In genomic region chr2:45158785-45159184, GRCm38 (mm10) we compare ENCODE assay signal across 23 mouse cellular contexts. TPM values are rescaled to one million over a fixed set of nuclear protein-coding genes. Genes with fewer than 3 reads are reported as not detected.
DNase-seq lines count a peak whose midpoint lies in the region; ATAC-seq and TF ChIP-seq lines count a peak whose summit lies in the region.
"Had no signal": no experiment of that assay in that cellular context is flagged by ENCODE, and none has a peak within 500 bp of the region (broad histone marks: within the 10 kb centered on the region; RNA-seq: fewer than 3 reads in every experiment).

No protein-coding gene starts in this region.

- H3K4me1 ChIP-seq in hindbrain, embryonic 12.5 days, result peaks cover 10% of the 10 kb centered on the region; the same call in 1 of the 2 replicates
- no peaks in the 10 kb centered on the region for H3K4me1 ChIP-seq in hindbrain, embryonic 11.5 days (replicated peaks; ENCODE audit: control insufficient read depth, insufficient read depth, low read length)
- no peaks in the 10 kb centered on the region for H3K4me1 ChIP-seq in forebrain, postnatal 0 days (ENCODE audit: insufficient read depth)
- peaks cover 15% of the 10 kb centered on the region for H3K4me1 ChIP-seq in midbrain, embryonic 12.5 days
- H3K4me1 ChIP-seq in neural tube, embryonic 14.5 days (ENCODE audit: control insufficient read depth, insufficient read depth, low read length), result no peaks in the 10 kb centered on the region
- H3K4me1 ChIP-seq in embryonic facial prominence, embryonic 10.5 days, result peaks cover 20% of the 10 kb centered on the region
- H3K4me1 ChIP-seq: intestine, embryonic 15.5 days; kidney, embryonic 15.5 days; liver, embryonic 12.5 days had no signal

- H3K4me3 ChIP-seq in hindbrain, embryonic 12.5 days, result no peak overlapping the region
- H3K4me3 ChIP-seq in hindbrain, embryonic 11.5 days (ENCODE audit: low read depth, low read length), result no peak overlapping the region
- peak overlapping the region; percentile 19; the same call in 1 of the 2 replicates for H3K4me3 ChIP-seq in forebrain, postnatal 0 days (ENCODE audit: low read depth, low read length)
- no peak overlapping the region for H3K4me3 ChIP-seq in midbrain, embryonic 12.5 days
- no peak overlapping the region for H3K4me3 ChIP-seq in neural tube, embryonic 14.5 days (ENCODE audit: low read depth, low read length)
- H3K4me3 ChIP-seq in embryonic facial prominence, embryonic 10.5 days, result no peak overlapping the region
- H3K4me3 ChIP-seq: intestine, embryonic 15.5 days; kidney, embryonic 15.5 days; limb, embryonic 12.5 days; liver, embryonic 12.5 days had no signal

- ATAC-seq in hindbrain, embryonic 12.5 days (ENCODE audit: low FRiP score), result no peak; the same call in 1 of the 2 replicates
- ATAC-seq in hindbrain, embryonic 11.5 days (ENCODE audit: low FRiP score), result no peak
- peak; percentile 34; the same call in 1 of the 2 replicates for ATAC-seq in forebrain, postnatal 0 days
- ATAC-seq in midbrain, embryonic 12.5 days (ENCODE audit: low FRiP score, low read depth), result peak; percentile 38; the same call in 1 of the 2 replicates
- ATAC-seq in neural tube, embryonic 14.5 days (ENCODE audit: low read depth), result no peak
- ATAC-seq: intestine, embryonic 15.5 days; liver, embryonic 12.5 days had no signal

- no peaks in the 10 kb centered on the region for H3K36me3 ChIP-seq in hindbrain, embryonic 12.5 days
- H3K36me3 ChIP-seq in hindbrain, embryonic 11.5 days (ENCODE audit: control insufficient read depth, insufficient read depth, low read length), result no peaks in the 10 kb centered on the region
- no peaks in the 10 kb centered on the region for H3K36me3 ChIP-seq in forebrain, postnatal 0 days (ENCODE audit: insufficient read depth)
- H3K36me3 ChIP-seq in midbrain, embryonic 12.5 days, result no peaks in the 10 kb centered on the region
- no peaks in the 10 kb centered on the region for H3K36me3 ChIP-seq in neural tube, embryonic 14.5 days (ENCODE audit: control insufficient read depth, insufficient read depth, low read length)
- H3K36me3 ChIP-seq in embryonic facial prominence, embryonic 10.5 days (replicated peaks), result no peaks in the 10 kb centered on the region
- H3K36me3 ChIP-seq: G1E; intestine, embryonic 15.5 days; kidney, embryonic 15.5 days; limb, embryonic 12.5 days; liver, embryonic 12.5 days had no signal

- DNase-seq in hindbrain, embryonic 11.5 days (ENCODE audit: low spot score), result no peak
- peak; percentile 15 for DNase-seq in forebrain, postnatal 0 days
- no peak for DNase-seq in ovary, adult 18-20 months (ENCODE audit: low spot score)
- DNase-seq in B cell, adult 2 months, result no peak
- DNase-seq in embryonic facial prominence, embryonic 10.5 days (ENCODE audit: low spot score), result no peak
- DNase-seq: adrenal gland, postnatal 36 days; cerebellum, adult 11-12 months; cerebellum, postnatal 14 days; gastrocnemius, postnatal 10 days; heart, adult 11 months; heart, postnatal 36 days; kidney, postnatal 4 days; lung, adult 2 months; right cerebral cortex, postnatal 14 days; thymus, adult 2 months had no signal

- H3K9ac ChIP-seq in hindbrain, embryonic 12.5 days, result 0 out of 2 replicates have a peak overlapping the region, but pooled peaks have one; percentile 3
- H3K9ac ChIP-seq in hindbrain, embryonic 11.5 days (ENCODE audit: low read depth, low read length), result no peak overlapping the region
- no peak overlapping the region for H3K9ac ChIP-seq in forebrain, postnatal 0 days
- no peak overlapping the region for H3K9ac ChIP-seq in midbrain, embryonic 12.5 days (replicated peaks)
- H3K9ac ChIP-seq in neural tube, embryonic 14.5 days (replicated peaks; ENCODE audit: low read depth, low read length), result no peak overlapping the region
- H3K9ac ChIP-seq: intestine, embryonic 15.5 days; kidney, embryonic 15.5 days; limb, embryonic 12.5 days; liver, embryonic 12.5 days had no signal

- peak overlapping the region; percentile 37; the same call in 1 of the 2 replicates for H3K4me2 ChIP-seq in hindbrain, embryonic 12.5 days (replicated peaks)
- H3K4me2 ChIP-seq in hindbrain, embryonic 11.5 days (replicated peaks; ENCODE audit: low read depth, low read length), result no peak overlapping the region
- peak overlapping the region; percentile 37 for H3K4me2 ChIP-seq in forebrain, postnatal 0 days (ENCODE audit: low read depth)
- H3K4me2 ChIP-seq in midbrain, embryonic 12.5 days (replicated peaks), result peak overlapping the region; percentile 49
- peak overlapping the region; percentile 51 for H3K4me2 ChIP-seq in neural tube, embryonic 14.5 days (ENCODE audit: low read depth, low read length)
- H3K4me2 ChIP-seq: intestine, embryonic 15.5 days; liver, embryonic 12.5 days had no signal

- 82% methylated on average over 5 of the region's 5 CpGs for WGBS in hindbrain, embryonic 12.5 days
- WGBS in hindbrain, embryonic 11.5 days, result 85% methylated on average over 5 of the region's 5 CpGs
- WGBS in forebrain, postnatal 0 days, result 38% methylated on average over 5 of the region's 5 CpGs
- WGBS in midbrain, embryonic 12.5 days, result 72% methylated on average over 5 of the region's 5 CpGs
- 52% methylated on average over 5 of the region's 5 CpGs for WGBS in neural tube, embryonic 14.5 days
- WGBS in embryonic facial prominence, embryonic 10.5 days, result 87% methylated on average over 5 of the region's 5 CpGs

- no peak for TF ChIP-seq CTCF in forebrain, postnatal 0 days (IDR thresholded peaks at IDR 0.05; ENCODE audit: low read depth)

- H3K27ac ChIP-seq in hindbrain, embryonic 12.5 days, result no peak overlapping the region
- H3K27ac ChIP-seq in hindbrain, embryonic 11.5 days (ENCODE audit: low read depth, low read length), result no peak overlapping the region
- no peak overlapping the region for H3K27ac ChIP-seq in forebrain, postnatal 0 days (ENCODE audit: low read depth, low read length)
- peak overlapping the region; percentile 52 for H3K27ac ChIP-seq in midbrain, embryonic 12.5 days (replicated peaks)
- H3K27ac ChIP-seq in neural tube, embryonic 14.5 days (ENCODE audit: low read depth, low read length), result no peak overlapping the region
- no peak overlapping the region for H3K27ac ChIP-seq in embryonic facial prominence, embryonic 10.5 days (replicated peaks)
- H3K27ac ChIP-seq: intestine, embryonic 15.5 days; kidney, embryonic 15.5 days; limb, embryonic 12.5 days; liver, embryonic 12.5 days had no signal

- H3K27me3 ChIP-seq in hindbrain, embryonic 12.5 days, result no peaks in the 10 kb centered on the region
- no peaks in the 10 kb centered on the region for H3K27me3 ChIP-seq in hindbrain, embryonic 11.5 days (ENCODE audit: control insufficient read depth, insufficient read depth, low read length)
- H3K27me3 ChIP-seq in forebrain, postnatal 0 days (ENCODE audit: insufficient read depth, low read length), result no peaks in the 10 kb centered on the region
- no peaks in the 10 kb centered on the region; the same call in 1 of the 2 replicates for H3K27me3 ChIP-seq in midbrain, embryonic 12.5 days
- no peaks in the 10 kb centered on the region for H3K27me3 ChIP-seq in neural tube, embryonic 14.5 days (ENCODE audit: control insufficient read depth, insufficient read depth, low read length)
- H3K27me3 ChIP-seq in embryonic facial prominence, embryonic 10.5 days (replicated peaks; ENCODE audit: low read depth, poor library complexity, severe bottlenecking), result 0 out of 2 replicates have a peak, but pooled peaks cover 5% of the 10 kb centered on the region
- H3K27me3 ChIP-seq: intestine, embryonic 15.5 days; kidney, embryonic 15.5 days; liver, embryonic 12.5 days had no signal

- no peaks in the 10 kb centered on the region for H3K9me3 ChIP-seq in hindbrain, embryonic 12.5 days (replicated peaks)
- no peaks in the 10 kb centered on the region for H3K9me3 ChIP-seq in hindbrain, embryonic 11.5 days (ENCODE audit: control insufficient read depth, low read length)
- H3K9me3 ChIP-seq in forebrain, postnatal 0 days (ENCODE audit: low read length), result no peaks in the 10 kb centered on the region
- no peaks in the 10 kb centered on the region for H3K9me3 ChIP-seq in midbrain, embryonic 12.5 days
- H3K9me3 ChIP-seq in neural tube, embryonic 14.5 days (ENCODE audit: control insufficient read depth, low read length), result no peaks in the 10 kb centered on the region
- H3K9me3 ChIP-seq in embryonic facial prominence, embryonic 10.5 days, result no peaks in the 10 kb centered on the region
- H3K9me3 ChIP-seq: G1E; intestine, embryonic 15.5 days; kidney, embryonic 15.5 days; limb, embryonic 12.5 days; liver, embryonic 12.5 days had no signal

RNA-seq across cellular contexts. Expression of gene Zeb2, which starts 41.6 kb away (rescaled TPM):
- polyA plus RNA-seq in hindbrain, embryonic 12.5 days (2016; fragmentation: Nextera tagmentation; extraction: Ambion mirVana), result 47.3 and 60.5 TPM in 2 replicates
- 57.7 and 58.8 TPM in 2 replicates for polyA plus RNA-seq in hindbrain, embryonic 11.5 days (2014; fragmentation: Nextera tagmentation; extraction: Ambion mirVana)
- total RNA-seq in forebrain, postnatal 0 days (2014; rRNA removed), result 150 and 186 TPM in 2 replicates
- polyA plus RNA-seq in forebrain, postnatal 0 days (2015; fragmentation: Nextera tagmentation; extraction: Ambion mirVana), result 47.7 and 50.6 TPM in 2 replicates
- 66.6 and 68.7 TPM in 2 replicates for polyA plus RNA-seq in midbrain, embryonic 12.5 days (2016; fragmentation: Nextera tagmentation; extraction: Ambion mirVana)
- polyA plus RNA-seq in neural tube, embryonic 14.5 days (2014; fragmentation: Nextera tagmentation; extraction: Ambion mirVana), result 53.8 and 57.6 TPM in 2 replicates
- 20.9 and 27.8 TPM in 2 replicates for polyA plus RNA-seq in embryonic facial prominence, embryonic 10.5 days (2016; fragmentation: Nextera tagmentation; extraction: Ambion mirVana)

Comparison
In these comparisons a context has a peak if more than half of its experiments do, and no peak if none do; other contexts are left out.
1. ATAC-seq: peak in forebrain, postnatal 0 days (single experiment) and midbrain, embryonic 12.5 days (single experiment); none in hindbrain, embryonic 12.5 days (single experiment), hindbrain, embryonic 11.5 days (single experiment) and neural tube, embryonic 14.5 days (single experiment).